Mouse (Mus musculus): ENCODE results near the gene Pdpn.

Pdpn gene

DNA sequence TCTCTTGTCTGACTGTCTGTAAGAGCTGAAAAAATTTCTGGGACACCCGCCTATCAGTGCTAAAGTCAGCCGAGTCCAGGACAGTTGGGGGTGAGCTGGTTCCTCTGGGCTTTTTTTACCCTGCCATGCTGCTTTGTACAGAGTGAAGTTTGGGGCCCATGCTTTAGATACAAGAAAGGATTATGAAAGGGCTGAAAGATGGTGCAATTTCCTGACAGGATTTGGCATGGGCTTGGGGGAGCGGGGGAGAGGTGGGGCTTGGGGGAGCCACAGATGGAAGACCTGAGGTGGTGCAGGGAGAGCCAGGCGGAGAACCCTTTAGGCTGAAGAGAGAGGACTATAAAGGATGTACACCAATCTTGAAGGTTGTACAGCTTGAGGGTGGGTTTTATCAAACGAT is 60.2 kb downstream of the Pdpn start:
- DNase-seq (ENCODE audit: low read depth), result no peak

- peak; percentile 24 for DNase-seq (ENCODE audit: low read depth)
Observed at GRCm38 (mm10) chr4:143238241-143239031, 60.9 kb downstream of the Pdpn start.

DNA sequence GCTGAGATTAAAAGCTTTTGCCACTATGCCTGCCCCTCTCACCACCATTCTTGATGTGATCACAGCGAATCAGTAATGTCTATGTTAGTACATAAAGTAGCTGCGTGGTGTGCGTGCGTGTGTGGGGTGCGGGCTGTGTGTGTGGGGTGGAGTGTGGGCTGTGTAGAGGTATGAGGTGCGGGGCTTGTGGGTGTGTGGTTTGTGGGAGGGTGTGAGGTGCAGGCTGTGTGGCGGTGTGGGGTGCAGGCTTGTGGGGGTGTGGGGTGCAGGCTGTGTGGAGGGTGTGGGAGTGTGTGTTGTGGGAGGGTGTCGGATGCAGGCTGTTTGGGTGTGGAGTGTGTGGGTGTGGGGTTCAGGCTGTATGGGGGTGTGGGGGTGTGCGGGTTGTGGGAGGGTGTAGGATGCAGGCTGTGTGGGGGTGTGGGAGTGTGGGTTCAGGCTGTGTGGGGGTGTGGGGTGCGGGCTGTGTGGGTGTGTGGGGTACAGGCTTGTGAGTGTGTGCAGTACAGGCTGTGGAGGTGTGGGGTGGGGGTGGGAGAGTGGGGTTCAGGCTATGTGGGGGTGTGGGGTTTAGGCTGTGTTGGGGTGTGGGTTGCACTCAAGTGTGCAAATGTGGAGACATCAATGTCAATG is 67.5 kb downstream of the Pdpn start:
- DNase-seq (ENCODE audit: low read depth), result no peak

GRCm38 (mm10) chr4:143231110-143231509 is 68.3 kb downstream of the Pdpn start:
- no peak for DNase-seq (ENCODE audit: low read depth)

- DNase-seq (ENCODE audit: low read depth), result no peak
Observed at GRCm38 (mm10) chr4:143227976-143228375, 71.4 kb downstream of the Pdpn start.

- no peak for DNase-seq (ENCODE audit: low read depth)
Observed at GRCm38 (mm10) chr4:143225886-143226285, 73.5 kb downstream of the Pdpn start.

DNA sequence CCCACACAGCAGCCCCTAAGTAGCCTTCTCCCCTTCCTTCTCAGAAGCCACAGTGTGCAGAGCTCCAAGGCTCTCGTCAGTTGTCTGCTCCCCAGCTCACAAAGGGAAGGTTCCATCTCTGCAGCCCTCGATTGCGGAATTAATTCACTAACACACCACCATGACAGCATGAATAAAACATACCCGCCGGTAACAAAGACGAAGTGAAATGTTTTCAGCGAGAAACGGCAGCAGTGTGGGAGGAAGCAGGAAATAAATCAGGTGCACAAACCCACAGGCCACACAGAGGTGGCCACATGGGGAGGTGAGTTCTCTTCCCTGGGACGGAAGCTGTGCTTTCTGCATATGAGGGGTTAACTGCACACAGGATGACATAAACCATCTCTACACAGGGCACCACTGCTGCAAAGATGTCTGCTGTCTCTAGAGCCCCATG is 80.0 kb downstream of the Pdpn start:
- DNase-seq (ENCODE audit: low read depth), result no peak

GRCm38 (mm10) chr4:143218858-143219257 is 80.5 kb downstream of the Pdpn start:
- DNase-seq (ENCODE audit: low read depth), result no peak
